Mouse (Mus musculus): Measurements from ENCODE around the gene Tshz3.

Gene Tshz3

DNA sequence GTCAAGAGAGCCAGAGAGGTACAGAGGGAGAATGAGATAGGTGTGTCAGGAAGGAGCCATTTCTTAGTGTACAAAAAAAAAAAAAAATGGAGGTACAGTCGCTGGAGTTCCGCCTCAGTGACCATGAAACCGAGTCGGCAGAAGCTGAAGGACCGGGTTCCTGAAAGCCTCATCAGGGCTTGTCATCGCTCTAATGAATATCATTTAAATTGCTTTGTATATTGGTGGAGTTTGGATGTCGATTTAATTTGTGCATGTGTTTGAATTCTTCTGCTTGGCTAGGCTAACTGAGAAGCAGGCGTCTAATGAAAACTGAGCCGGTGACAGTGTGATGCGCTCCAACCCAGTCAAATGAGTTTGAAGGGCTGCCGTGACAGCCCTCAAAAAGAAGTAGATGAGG, 80.5 kb downstream of the Tshz3 start:
- in situ Hi-C loops (cut with MboI; ENCODE audit: low sequenced_read_pairs) = no loop called here

DNA sequence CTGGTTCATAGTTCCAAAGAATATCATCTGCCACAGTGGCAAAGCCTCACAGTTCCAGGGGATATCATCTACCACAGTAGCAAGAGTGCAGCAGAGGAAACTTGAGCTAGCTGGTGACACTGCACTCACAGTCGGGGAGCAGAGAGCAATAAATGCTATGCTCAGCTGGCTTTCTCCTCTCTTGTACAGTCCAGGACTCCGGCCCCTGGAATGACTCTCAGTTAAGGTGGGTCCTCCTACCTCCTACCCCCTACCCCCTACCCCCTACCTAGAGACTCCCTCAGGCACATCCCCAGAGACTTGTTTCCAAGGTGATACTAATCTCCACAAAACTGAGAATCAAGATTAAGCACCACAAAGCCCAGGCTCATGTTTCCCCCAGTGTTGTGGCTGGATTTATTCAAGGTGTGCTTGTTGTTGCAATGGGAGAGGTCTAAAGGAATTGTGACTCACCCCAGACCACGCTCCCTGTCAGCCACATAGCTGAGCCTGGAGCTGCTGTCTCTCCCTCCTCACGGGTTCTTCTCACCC, 86.4 kb downstream of the Tshz3 start:
- in situ Hi-C loops (cut with MboI; ENCODE audit: low sequenced_read_pairs) = no loop called here

DNA sequence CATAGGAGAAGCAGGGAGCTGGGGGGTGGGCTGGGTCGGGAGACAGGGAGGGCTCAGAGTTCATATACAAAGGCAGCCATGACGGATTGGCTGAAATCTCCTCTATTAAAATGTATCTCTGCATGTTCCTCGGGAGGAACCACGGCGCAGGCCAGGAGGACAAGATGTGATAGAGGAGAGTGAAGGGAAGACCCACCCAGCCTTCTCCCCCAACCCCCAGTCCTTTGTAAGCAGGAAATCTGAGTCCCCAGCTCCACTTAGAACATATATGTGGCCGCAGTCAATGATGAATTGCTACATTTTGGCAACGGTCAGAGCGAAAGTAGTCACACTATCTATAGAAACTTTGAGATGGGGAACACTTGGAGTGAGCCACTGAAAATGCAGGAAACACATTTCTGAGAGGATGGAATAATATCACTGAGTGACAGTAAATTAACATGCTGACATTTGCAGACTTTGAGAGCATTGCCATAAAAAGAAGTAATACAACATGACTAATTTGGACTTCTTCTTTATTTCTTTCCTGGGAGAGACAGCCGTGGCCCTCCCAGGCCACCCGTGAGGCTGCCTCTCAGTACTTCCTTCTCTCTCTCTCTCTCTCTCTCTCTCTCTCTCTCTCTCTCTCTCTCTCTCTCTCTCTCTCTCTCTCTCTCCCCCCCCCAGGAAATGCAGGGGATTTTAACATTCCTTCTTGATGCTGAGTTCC, 88.9 kb downstream of the Tshz3 start:
- in situ Hi-C loops (cut with MboI; ENCODE audit: low sequenced_read_pairs) = no loop called here

DNA sequence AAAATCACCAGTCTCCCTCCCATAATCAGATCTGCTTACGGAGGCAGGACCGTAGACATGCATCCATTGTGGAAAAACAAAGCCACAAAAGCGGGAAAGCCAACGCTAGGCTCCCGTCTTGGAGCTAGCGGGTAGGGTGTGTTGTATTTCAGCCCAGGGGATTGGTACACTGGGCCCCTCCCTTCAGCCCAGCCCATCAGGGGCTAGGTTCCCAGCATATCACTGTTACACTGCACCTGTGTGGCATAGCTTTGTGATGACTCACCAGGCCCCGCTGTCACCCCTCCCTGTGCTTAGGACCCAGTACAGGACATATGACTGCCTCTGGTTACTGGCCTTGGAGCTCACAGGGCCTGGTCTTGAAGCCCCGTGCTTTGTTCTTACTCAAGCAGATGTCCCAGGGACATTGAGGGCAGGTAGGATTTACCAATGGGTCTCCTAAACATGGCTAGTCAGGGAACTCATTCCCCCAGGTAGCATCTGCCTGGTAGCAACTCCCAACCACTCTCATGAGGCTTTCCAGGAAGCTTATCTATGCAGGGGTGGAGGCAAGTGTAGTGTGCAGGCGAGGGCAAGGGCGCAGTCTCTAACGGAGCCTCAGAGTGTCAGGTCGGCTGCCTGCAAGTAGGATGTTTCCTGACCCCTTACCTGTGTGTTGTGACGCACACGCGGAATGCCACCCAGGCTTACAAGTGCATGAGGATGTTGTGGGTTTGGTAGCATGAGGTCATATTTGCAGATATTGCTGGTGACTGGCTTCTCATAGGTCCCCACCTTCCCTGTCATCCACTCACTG, 98.7 kb downstream of the Tshz3 start:
- in situ Hi-C loops (cut with MboI; ENCODE audit: low sequenced_read_pairs) = no loop called here

Data from CH12F3 (cell line).